Comparison of ENCODE assay signal across 18 mouse cellular contexts in genomic region chr16:86501074-86501952, GRCm38 (mm10).
DNase-seq lines count a peak whose midpoint lies in the region; ATAC-seq and TF ChIP-seq lines count a peak whose summit lies in the region.
"Had no signal": no experiment of that assay in that cellular context is flagged by ENCODE, and none has a peak within 500 bp of the region (broad histone marks: within the 10 kb centered on the region; RNA-seq: fewer than 3 reads in every experiment).

No protein-coding gene starts in this region.

- no peak overlapping the region for H3K4me2 ChIP-seq in kidney, embryonic 16.5 days (replicated peaks; ENCODE audit: low read depth, low read length)
- H3K4me2 ChIP-seq in lung, postnatal 0 days (replicated peaks; ENCODE audit: low read depth, low read length), result no peak overlapping the region
- H3K4me2 ChIP-seq: embryonic facial prominence, embryonic 15.5 days; forebrain, embryonic 13.5 days; hindbrain, embryonic 12.5 days; intestine, embryonic 15.5 days; limb, embryonic 15.5 days; midbrain, embryonic 13.5 days had no signal

- H3K9me3 ChIP-seq in kidney, embryonic 16.5 days (ENCODE audit: low read length), result no peaks in the 10 kb centered on the region
- no peaks in the 10 kb centered on the region for H3K9me3 ChIP-seq in lung, postnatal 0 days (ENCODE audit: low read length)
- H3K9me3 ChIP-seq: embryonic facial prominence, embryonic 15.5 days; forebrain, embryonic 13.5 days; hindbrain, embryonic 12.5 days; intestine, embryonic 15.5 days; limb, embryonic 15.5 days; midbrain, embryonic 13.5 days had no signal

- H3K27me3 ChIP-seq in kidney, embryonic 16.5 days (ENCODE audit: insufficient read depth, low read length), result no peaks in the 10 kb centered on the region
- H3K27me3 ChIP-seq in lung, postnatal 0 days (replicated peaks; ENCODE audit: insufficient read depth, low read length), result no peaks in the 10 kb centered on the region
- H3K27me3 ChIP-seq: embryonic facial prominence, embryonic 15.5 days; forebrain, embryonic 13.5 days; hindbrain, embryonic 12.5 days; intestine, embryonic 15.5 days; limb, embryonic 15.5 days; midbrain, embryonic 13.5 days had no signal

- no peak for ATAC-seq in kidney, embryonic 16.5 days (ENCODE audit: low FRiP score, low TSS enrichment)
- ATAC-seq in lung, postnatal 0 days, result peak; percentile 40
- ATAC-seq in megakaryocyte progenitor cell, adult 5-6 weeks (replicated peaks; ENCODE audit: poor library complexity), result no peak
- ATAC-seq: forebrain, embryonic 13.5 days; intestine, embryonic 15.5 days; midbrain, embryonic 13.5 days had no signal

- no peak for TF ChIP-seq CTCF in lung, postnatal 0 days (IDR thresholded peaks at IDR 0.05)

- 64% methylated on average over 3 of the region's 3 CpGs for WGBS in kidney, embryonic 16.5 days
- 32% methylated on average over 3 of the region's 3 CpGs for WGBS in lung, postnatal 0 days

- no peak overlapping the region for H3K4me3 ChIP-seq in kidney, embryonic 16.5 days (ENCODE audit: low read length)
- no peak overlapping the region for H3K4me3 ChIP-seq in lung, postnatal 0 days (ENCODE audit: low read depth, low read length)
- H3K4me3 ChIP-seq: embryonic facial prominence, embryonic 15.5 days; forebrain, embryonic 13.5 days; heart, adult 2 months; hindbrain, embryonic 12.5 days; intestine, embryonic 15.5 days; limb, embryonic 15.5 days; midbrain, embryonic 13.5 days had no signal

- H3K27ac ChIP-seq in kidney, embryonic 16.5 days (ENCODE audit: low read length), result no peak overlapping the region
- no peak overlapping the region for H3K27ac ChIP-seq in lung, postnatal 0 days (ENCODE audit: low read length)
- H3K27ac ChIP-seq: embryonic facial prominence, embryonic 15.5 days; forebrain, embryonic 13.5 days; heart, adult 2 months; hindbrain, embryonic 12.5 days; intestine, embryonic 15.5 days; limb, embryonic 15.5 days; macrophage; midbrain, embryonic 13.5 days had no signal

- peak; percentile 35 to 39 for DNase-seq in heart, adult 18-20 months
- DNase-seq in heart, postnatal 25 days (ENCODE audit: low spot score), result no peak
- peak; percentile 11 to 44 for DNase-seq in kidney, postnatal 25 days
- DNase-seq in adipocyte (ENCODE audit: low spot score), result peak; percentile 92
- DNase-seq in lung, postnatal 0 days (ENCODE audit: low spot score), result peak; percentile 70
- no peak for DNase-seq in retina, postnatal 1 day
- DNase-seq: cerebellum, adult 11-12 months; thymus, postnatal 4 days had no signal

- H3K9ac ChIP-seq in kidney, embryonic 16.5 days (replicated peaks; ENCODE audit: low read length), result no peak overlapping the region
- H3K9ac ChIP-seq in lung, postnatal 0 days (replicated peaks; ENCODE audit: low read depth), result no peak overlapping the region
- H3K9ac ChIP-seq: embryonic facial prominence, embryonic 15.5 days; forebrain, embryonic 13.5 days; hindbrain, embryonic 12.5 days; intestine, embryonic 15.5 days; limb, embryonic 15.5 days; midbrain, embryonic 13.5 days had no signal

- no peaks in the 10 kb centered on the region for H3K36me3 ChIP-seq in kidney, embryonic 16.5 days (ENCODE audit: insufficient read depth, low read length)
- no peaks in the 10 kb centered on the region for H3K36me3 ChIP-seq in lung, postnatal 0 days (ENCODE audit: insufficient read depth, low read length)
- H3K36me3 ChIP-seq: embryonic facial prominence, embryonic 15.5 days; hindbrain, embryonic 12.5 days; intestine, embryonic 15.5 days; limb, embryonic 15.5 days; midbrain, embryonic 13.5 days had no signal

- intact Hi-C loops in heart, postnatal 25 days (cut with DNase I), result no loop called here

- peak; percentile 34; the same call in 1 of the 2 replicates for TF ChIP-seq EP300 in lung, postnatal 0 days (IDR thresholded peaks at IDR 0.05)

- no peaks in the 10 kb centered on the region for H3K4me1 ChIP-seq in kidney, embryonic 16.5 days (ENCODE audit: insufficient read depth, low read length)
- H3K4me1 ChIP-seq in lung, postnatal 0 days (ENCODE audit: insufficient read depth, low read depth, low read length), result no peaks in the 10 kb centered on the region
- H3K4me1 ChIP-seq: embryonic facial prominence, embryonic 15.5 days; forebrain, embryonic 13.5 days; hindbrain, embryonic 12.5 days; intestine, embryonic 15.5 days; limb, embryonic 15.5 days; midbrain, embryonic 13.5 days had no signal

Comparison
In these comparisons a context has a peak if more than half of its experiments do, and no peak if none do; other contexts are left out.
1. DNase-seq: peak in heart, adult 18-20 months (2 of 2), kidney, postnatal 25 days (2 of 2), adipocyte (single experiment) and lung, postnatal 0 days (single experiment); none in heart, postnatal 25 days (single experiment) and retina, postnatal 1 day (single experiment).